Mouse (Mus musculus): ENCODE measurements around the gene Atad1.

GRCm38 (mm10) chr19:32622142-32622541 lies 117.4 kb downstream of the Atad1 start:
- TF ChIP-seq CTCF (conservative IDR thresholded peaks at IDR 0.05; ENCODE audit: insufficient read depth, insufficient read length, low read depth, low read length) (no peak), POLR2A (IDR thresholded peaks at IDR 0.05; ENCODE audit: low read depth, low read length) (no peak)

All from kidney, adult 2 months (tissue).